Mouse (Mus musculus): ENCODE results near the gene Snd1. TPM values are rescaled to one million over a fixed set of nuclear protein-coding genes. Genes with fewer than 3 reads are reported as not detected.

Gene Snd1
- polyA plus RNA-seq, 1 experiment from 2014 or later = 111 TPM

- 86% methylated on average over 3 of the region's 3 CpGs for WGBS
- H3K9ac ChIP-seq (ENCODE audit: low read length) = no peak overlapping the region
- H3K4me1 ChIP-seq (ENCODE audit: control insufficient read depth, insufficient read depth, low read length) = no peaks in the 10 kb centered on the region
- no peak overlapping the region for H3K4me2 ChIP-seq (ENCODE audit: low read depth)
- H3K27ac ChIP-seq (ENCODE audit: low read depth, low read length) = no peak overlapping the region
- H3K4me3 ChIP-seq (ENCODE audit: low read depth, low read length) = no peak overlapping the region
- no peak for DNase-seq (ENCODE audit: low spot score)
- H3K9me3 ChIP-seq (ENCODE audit: control insufficient read depth, low read length) = no peaks in the 10 kb centered on the region
- no peaks in the 10 kb centered on the region for H3K36me3 ChIP-seq (ENCODE audit: control insufficient read depth, insufficient read depth, low read length)
- H3K27me3 ChIP-seq (ENCODE audit: control insufficient read depth, insufficient read depth, low read length) = no peaks in the 10 kb centered on the region
- no peak for ATAC-seq (ENCODE audit: insufficient read depth, low FRiP score, low TSS enrichment)
Observed at GRCm38 (mm10) chr6:28586806-28587205, 111.9 kb downstream of the Snd1 start.

DNA sequence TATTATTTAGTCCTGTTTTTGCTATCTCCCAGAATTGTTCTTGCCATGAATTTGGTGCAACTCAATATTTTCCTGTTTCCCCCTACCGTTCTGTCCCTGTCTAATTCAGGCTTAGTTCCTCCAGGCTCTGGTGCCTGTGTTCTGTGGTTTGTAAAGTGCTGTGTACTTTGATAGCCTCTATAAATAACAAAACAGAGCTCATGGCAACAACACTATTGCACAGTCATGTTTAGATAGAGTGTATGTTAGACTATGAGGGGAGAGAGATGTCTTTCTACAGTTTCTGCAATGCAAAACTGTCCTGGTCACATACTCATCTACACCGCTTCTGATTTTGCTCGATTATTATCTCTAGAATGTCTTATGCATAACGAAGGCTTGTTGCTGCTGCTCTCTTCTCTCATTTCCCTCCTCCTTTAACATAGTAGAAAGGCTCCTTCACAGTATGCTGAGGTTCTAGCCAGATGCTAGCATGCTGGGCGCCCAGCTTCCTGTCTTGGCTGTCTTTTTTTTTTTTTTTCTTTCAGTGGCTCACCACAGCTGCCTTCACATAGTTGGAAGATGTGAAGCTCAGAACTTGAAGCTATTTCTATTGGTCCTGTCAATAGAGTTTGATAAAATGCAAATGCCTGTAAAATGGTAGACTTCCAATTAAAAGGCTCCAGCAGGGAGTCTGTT lies 113.7 kb downstream of the Snd1 start:
- no peak for ATAC-seq (ENCODE audit: insufficient read depth, low FRiP score, low TSS enrichment)
- WGBS = 82% methylated on average over 5 of the region's 5 CpGs

GRCm38 (mm10) chr6:28592323-28592893 lies 117.5 kb downstream of the Snd1 start:
- H3K27me3 ChIP-seq (ENCODE audit: control insufficient read depth, insufficient read depth, low read length) = no peaks in the 10 kb centered on the region
- no peak for ATAC-seq (ENCODE audit: insufficient read depth, low FRiP score, low TSS enrichment)
- H3K9ac ChIP-seq (ENCODE audit: low read length) = no peak overlapping the region
- H3K4me2 ChIP-seq (ENCODE audit: low read depth) = no peak overlapping the region
- no peak for DNase-seq (ENCODE audit: low spot score)
- 94% methylated on average over 3 of the region's 3 CpGs for WGBS
- H3K4me1 ChIP-seq (ENCODE audit: control insufficient read depth, insufficient read depth, low read length) = no peaks in the 10 kb centered on the region
- H3K9me3 ChIP-seq (ENCODE audit: control insufficient read depth, low read length) = no peaks in the 10 kb centered on the region
- H3K27ac ChIP-seq (ENCODE audit: low read depth, low read length) = no peak overlapping the region
- H3K4me3 ChIP-seq (ENCODE audit: low read depth, low read length) = no peak overlapping the region
- H3K36me3 ChIP-seq (ENCODE audit: control insufficient read depth, insufficient read depth, low read length) = no peaks in the 10 kb centered on the region

More for the DNA sequence above, 113.7 kb downstream of the Snd1 start:
- Histone ChIP-seq H3K4me1 (ENCODE audit: control insufficient read depth, insufficient read depth, low read length) (no peaks in the 10 kb centered on the region), H3K4me2 (ENCODE audit: low read depth) (no peak overlapping the region), H3K4me3 (ENCODE audit: low read depth, low read length) (no peak overlapping the region), H3K9ac (ENCODE audit: low read length) (no peak overlapping the region), H3K36me3 (ENCODE audit: control insufficient read depth, insufficient read depth, low read length) (no peaks in the 10 kb centered on the region), H3K27ac (ENCODE audit: low read depth, low read length) (no peak overlapping the region), H3K27me3 (ENCODE audit: control insufficient read depth, insufficient read depth, low read length) (no peaks in the 10 kb centered on the region), H3K9me3 (ENCODE audit: control insufficient read depth, low read length) (no peaks in the 10 kb centered on the region)
- no peak for DNase-seq (ENCODE audit: low spot score)

DNA sequence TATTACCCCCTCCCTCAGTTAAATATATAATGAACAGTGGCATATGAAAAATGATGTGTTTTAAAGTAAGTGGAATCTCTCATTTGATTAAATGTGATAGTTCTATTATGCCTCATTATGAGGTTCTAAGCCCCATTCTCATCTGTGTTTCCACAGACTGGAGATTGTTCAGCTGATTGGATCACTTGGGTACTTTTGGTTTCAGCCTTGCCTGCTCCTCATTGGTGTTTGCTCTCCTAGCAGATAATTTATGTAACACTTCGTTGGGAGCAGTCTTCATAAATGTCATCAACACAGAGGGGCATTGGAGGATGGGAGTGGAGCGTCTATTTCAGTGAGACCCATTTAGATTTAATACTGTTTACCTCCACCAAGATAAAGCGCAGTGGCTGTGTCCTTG lies 118.8 kb downstream of the Snd1 start:
- no peak overlapping the region for H3K9ac ChIP-seq (ENCODE audit: low read length)
- DNase-seq (ENCODE audit: low spot score) (no peak), ATAC-seq (ENCODE audit: insufficient read depth, low FRiP score, low TSS enrichment) (no peak)
- no peaks in the 10 kb centered on the region for H3K4me1 ChIP-seq (ENCODE audit: control insufficient read depth, insufficient read depth, low read length)
- H3K4me2 ChIP-seq (ENCODE audit: low read depth) = no peak overlapping the region
- H3K27me3 ChIP-seq (ENCODE audit: control insufficient read depth, insufficient read depth, low read length) = no peaks in the 10 kb centered on the region
- WGBS = 84% methylated on average over 3 of the region's 3 CpGs
- H3K36me3 ChIP-seq (ENCODE audit: control insufficient read depth, insufficient read depth, low read length) = no peaks in the 10 kb centered on the region
- H3K9me3 ChIP-seq (ENCODE audit: control insufficient read depth, low read length) = no peaks in the 10 kb centered on the region
- no peak overlapping the region for H3K4me3 ChIP-seq (ENCODE audit: low read depth, low read length)
- H3K27ac ChIP-seq (ENCODE audit: low read depth, low read length) = no peak overlapping the region

DNA sequence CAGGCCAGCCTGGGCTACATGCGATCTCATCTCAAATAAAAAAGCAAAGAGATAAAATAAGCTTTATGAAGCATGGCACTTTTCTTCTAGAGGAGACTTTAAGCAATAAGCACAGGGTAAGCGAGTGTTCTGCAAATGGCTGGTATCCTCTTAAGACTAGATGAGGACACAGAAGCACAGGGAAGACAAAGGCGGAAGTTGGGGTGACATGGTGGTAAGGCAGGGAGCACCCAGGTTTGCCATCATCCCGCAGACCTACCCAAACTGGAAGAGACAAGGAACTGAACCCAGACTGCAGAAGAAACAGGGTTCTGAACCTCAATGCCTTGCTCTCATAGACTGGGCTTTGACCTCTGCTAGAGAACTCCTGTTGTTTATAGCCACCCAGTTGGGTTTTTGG lies 119.8 kb downstream of the Snd1 start:
- Histone ChIP-seq H3K4me2 (ENCODE audit: low read depth) (no peak overlapping the region), H3K36me3 (ENCODE audit: control insufficient read depth, insufficient read depth, low read length) (no peaks in the 10 kb centered on the region), H3K9me3 (ENCODE audit: control insufficient read depth, low read length) (no peaks in the 10 kb centered on the region), H3K4me1 (ENCODE audit: control insufficient read depth, insufficient read depth, low read length) (no peaks in the 10 kb centered on the region), H3K27me3 (ENCODE audit: control insufficient read depth, insufficient read depth, low read length) (no peaks in the 10 kb centered on the region), H3K4me3 (ENCODE audit: low read depth, low read length) (no peak overlapping the region), H3K27ac (ENCODE audit: low read depth, low read length) (no peak overlapping the region), H3K9ac (ENCODE audit: low read length) (no peak overlapping the region)
- no peak for DNase-seq (ENCODE audit: low spot score)
- 92% methylated on average over 4 of the region's 4 CpGs for WGBS
- ATAC-seq (ENCODE audit: insufficient read depth, low FRiP score, low TSS enrichment) = no peak

GRCm38 (mm10) chr6:28595231-28595630 lies 120.3 kb downstream of the Snd1 start:
- Histone ChIP-seq H3K36me3 (ENCODE audit: control insufficient read depth, insufficient read depth, low read length) (no peaks in the 10 kb centered on the region), H3K4me2 (ENCODE audit: low read depth) (no peak overlapping the region), H3K27me3 (ENCODE audit: control insufficient read depth, insufficient read depth, low read length) (no peaks in the 10 kb centered on the region), H3K4me1 (ENCODE audit: control insufficient read depth, insufficient read depth, low read length) (no peaks in the 10 kb centered on the region), H3K27ac (ENCODE audit: low read depth, low read length) (no peak overlapping the region), H3K9me3 (ENCODE audit: control insufficient read depth, low read length) (no peaks in the 10 kb centered on the region), H3K4me3 (ENCODE audit: low read depth, low read length) (no peak overlapping the region), H3K9ac (ENCODE audit: low read length) (no peak overlapping the region)
- WGBS = 97% methylated on average over 1 of the region's 1 CpGs
- ATAC-seq (ENCODE audit: insufficient read depth, low FRiP score, low TSS enrichment) = no peak
- no peak for DNase-seq (ENCODE audit: low spot score)

DNA sequence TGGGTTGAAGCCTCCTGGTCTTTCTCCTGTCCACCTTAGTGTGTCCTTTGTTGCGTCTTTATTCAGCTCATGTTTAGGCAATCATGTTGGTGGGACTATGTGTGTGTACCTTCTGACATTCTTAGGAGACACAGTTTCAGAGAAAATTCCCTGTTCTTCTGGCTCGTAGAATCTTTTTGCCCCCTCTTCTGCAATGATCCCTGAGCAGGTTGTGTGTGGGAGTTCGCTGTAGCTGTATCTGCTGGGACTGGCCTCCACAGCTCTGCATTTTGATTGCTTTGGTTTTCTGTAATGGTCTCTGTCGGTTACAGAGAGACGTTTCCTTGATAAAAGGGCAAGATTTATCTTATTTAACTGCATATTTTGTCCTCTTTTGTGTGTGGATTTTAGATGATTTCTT lies 122.3 kb downstream of the Snd1 start:
- 92% methylated on average over 5 of the region's 5 CpGs for WGBS
- Histone ChIP-seq H3K4me1 (ENCODE audit: control insufficient read depth, insufficient read depth, low read length) (no peaks in the 10 kb centered on the region), H3K4me2 (ENCODE audit: low read depth) (no peak overlapping the region), H3K9ac (ENCODE audit: low read length) (no peak overlapping the region), H3K27ac (ENCODE audit: low read depth, low read length) (no peak overlapping the region), H3K9me3 (ENCODE audit: control insufficient read depth, low read length) (no peaks in the 10 kb centered on the region), H3K36me3 (ENCODE audit: control insufficient read depth, insufficient read depth, low read length) (no peaks in the 10 kb centered on the region), H3K27me3 (ENCODE audit: control insufficient read depth, insufficient read depth, low read length) (no peaks in the 10 kb centered on the region), H3K4me3 (ENCODE audit: low read depth, low read length) (no peak overlapping the region)
- ATAC-seq (ENCODE audit: insufficient read depth, low FRiP score, low TSS enrichment) (no peak), DNase-seq (ENCODE audit: low spot score) (no peak)

DNA sequence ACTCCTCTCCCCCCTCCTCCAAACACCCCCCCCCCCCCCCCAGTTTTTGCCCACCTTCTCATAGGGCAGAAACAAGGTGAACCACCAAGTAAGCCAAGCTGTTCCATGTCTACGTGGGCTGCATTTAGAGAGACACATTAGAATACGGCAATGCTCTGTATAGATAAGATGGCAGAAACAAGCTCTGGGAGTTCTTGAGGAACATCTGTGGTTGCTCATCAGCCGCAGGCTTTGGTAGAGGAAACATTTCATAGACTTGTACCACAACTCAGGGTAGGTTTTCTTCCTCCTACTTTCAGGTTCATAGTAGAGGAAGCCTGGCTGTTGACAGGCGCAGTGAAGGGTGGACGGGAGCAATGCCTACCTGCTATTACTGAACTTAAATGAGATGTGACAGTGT lies 124.2 kb downstream of the Snd1 start:
- WGBS = 93% methylated on average over 5 of the region's 5 CpGs
- ATAC-seq (ENCODE audit: insufficient read depth, low FRiP score, low TSS enrichment) = no peak
- no peaks in the 10 kb centered on the region for H3K4me1 ChIP-seq (ENCODE audit: control insufficient read depth, insufficient read depth, low read length)
- H3K4me3 ChIP-seq (ENCODE audit: low read depth, low read length) = no peak overlapping the region
- H3K9me3 ChIP-seq (ENCODE audit: control insufficient read depth, low read length) = no peaks in the 10 kb centered on the region
- no peaks in the 10 kb centered on the region for H3K36me3 ChIP-seq (ENCODE audit: control insufficient read depth, insufficient read depth, low read length)
- no peak overlapping the region for H3K27ac ChIP-seq (ENCODE audit: low read depth, low read length)
- no peak for DNase-seq (ENCODE audit: low spot score)
- no peaks in the 10 kb centered on the region for H3K27me3 ChIP-seq (ENCODE audit: control insufficient read depth, insufficient read depth, low read length)
- no peak overlapping the region for H3K4me2 ChIP-seq (ENCODE audit: low read depth)
- H3K9ac ChIP-seq (ENCODE audit: low read length) = no peak overlapping the region

- ATAC-seq (ENCODE audit: insufficient read depth, low FRiP score, low TSS enrichment) (no peak), DNase-seq (ENCODE audit: low spot score) (no peak)
- H3K4me3 ChIP-seq (ENCODE audit: low read depth, low read length) = no peak overlapping the region
- H3K4me2 ChIP-seq (ENCODE audit: low read depth) = no peak overlapping the region
- H3K27ac ChIP-seq (ENCODE audit: low read depth, low read length) = no peak overlapping the region
- H3K36me3 ChIP-seq (ENCODE audit: control insufficient read depth, insufficient read depth, low read length) = no peaks in the 10 kb centered on the region
- H3K9me3 ChIP-seq (ENCODE audit: control insufficient read depth, low read length) = no peaks in the 10 kb centered on the region
- H3K27me3 ChIP-seq (ENCODE audit: control insufficient read depth, insufficient read depth, low read length) = no peaks in the 10 kb centered on the region
- no peak overlapping the region for H3K9ac ChIP-seq (ENCODE audit: low read length)
- H3K4me1 ChIP-seq (ENCODE audit: control insufficient read depth, insufficient read depth, low read length) = no peaks in the 10 kb centered on the region
Observed at GRCm38 (mm10) chr6:28600404-28600803, 125.5 kb downstream of the Snd1 start.

Data from neural tube, embryonic 11.5 days (tissue).